Mouse (Mus musculus) G1E (cell line): Measurements from ENCODE around the gene Vkorc1.
A peak's percentile ranks its signal among the peaks of the same experiment; 100 is the strongest.

Experiments
- CTCF ChIP-seq: IDR thresholded peaks from 2 replicates; pipeline ENCODE4 v1.5.1; 2012; ENCODE audit warnings: low read depth, low read length, inconsistent platforms, mixed read lengths
- GATA1 ChIP-seq: IDR thresholded peaks from 2 replicates; pipeline ENCODE4 v1.6.1; 2012; ENCODE audit warnings: borderline replicate concordance, low read length, inconsistent platforms, mixed read lengths
- GATA2 ChIP-seq: IDR thresholded peaks from 2 replicates; pipeline ENCODE4 v1.6.1; 2012; ENCODE audit warnings: low read depth, low read length, inconsistent platforms, borderline replicate concordance
- POLR2AphosphoS5 ChIP-seq: IDR thresholded peaks from 2 replicates; pipeline ENCODE4 v1.6.1; 2012; ENCODE audit warnings: low read depth, low read length, inconsistent platforms; ENCODE audit not compliant: insufficient replicate concordance
- TAL1 ChIP-seq: conservative IDR thresholded peaks from 2 replicates; pipeline ENCODE4 v1.6.1; 2012; ENCODE audit warnings: low read depth, low read length, inconsistent platforms, mixed read lengths

DNA sequence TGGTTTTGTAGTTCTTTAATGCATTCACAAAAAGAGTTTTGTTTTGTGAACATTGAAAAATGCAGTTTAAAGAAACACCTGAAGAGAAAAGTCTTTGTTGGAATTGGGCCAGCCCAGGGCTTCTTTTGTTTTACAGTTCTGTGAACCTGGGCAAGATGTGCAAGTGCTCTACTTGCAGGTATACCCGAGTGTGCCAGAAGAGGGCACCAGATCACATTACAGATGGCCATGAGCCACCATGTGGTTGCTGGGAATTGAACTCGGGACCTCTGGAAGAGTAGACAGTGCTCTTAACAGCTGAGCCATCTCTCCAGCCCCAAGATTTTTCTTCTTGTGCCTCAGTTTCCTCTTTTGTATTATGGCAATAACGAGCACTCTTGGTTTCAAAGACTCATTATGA, 22.8 kb upstream of the Vkorc1 start:
- peak; percentile 42; the same call in 1 of the 2 replicates for TF ChIP-seq CTCF
- no peak for TF ChIP-seq GATA1
- no peak for TF ChIP-seq TAL1
- no peak for TF ChIP-seq POLR2AphosphoS5
- TF ChIP-seq GATA2, result no peak
